Mouse (Mus musculus) kidney, adult 2 months (tissue): ENCODE measurements around the gene Dnah6. TPM values are rescaled to one million over a fixed set of nuclear protein-coding genes. Genes with fewer than 3 reads are reported as not detected.

Experiments used
- DNase-seq: peaks from one replicate; pipeline ENCODE4 v3.0.0; 2021
- H3K27ac ChIP-seq: fragments of 200-500 bp; 2 replicates; pipeline ENCODE4 v1.5.1; 2012; ENCODE audit warnings: low read depth, low read length, control low read depth, inconsistent platforms; ENCODE audit not compliant: insufficient read depth
- H3K27me3 ChIP-seq: fragments of 200-500 bp; replicated peaks from 2 replicates; pipeline ENCODE4 v1.6.1; 2012; ENCODE audit warnings: mild to moderate bottlenecking, moderate library complexity, low read length, inconsistent platforms; ENCODE audit not compliant: control insufficient read depth, insufficient read depth
- H3K36me3 ChIP-seq: fragments of 200-500 bp; 2 replicates; pipeline ENCODE4 v1.6.1; 2012; ENCODE audit warnings: mild to moderate bottlenecking, moderate library complexity, low read length, inconsistent platforms; ENCODE audit not compliant: control insufficient read depth, insufficient read depth
- H3K4me1 ChIP-seq: fragments of 200-500 bp; 2 replicates; pipeline ENCODE4 v1.6.1; 2011; ENCODE audit warnings: low read length; ENCODE audit not compliant: control insufficient read depth, insufficient read depth
- H3K4me3 ChIP-seq: fragments of 200-500 bp; 2 replicates; pipeline ENCODE4 v1.5.1; 2011; ENCODE audit warnings: mild to moderate bottlenecking, low read depth, low read length, control low read depth; ENCODE audit not compliant: insufficient read depth
- CTCF ChIP-seq: fragments of 200-500 bp; conservative IDR thresholded peaks from 2 replicates; pipeline ENCODE4 v1.5.1; 2011; ENCODE audit warnings: low read depth, mild to moderate bottlenecking, control low read depth, low read length, moderate library complexity, mixed read lengths; ENCODE audit not compliant: insufficient read depth, insufficient read length
- POLR2A ChIP-seq: fragments of 200-500 bp; IDR thresholded peaks from one replicate; pipeline ENCODE4 v1.6.1; 2011; ENCODE audit warnings: low read depth, low read length, control low read depth
- WGBS: fragments of 180-500 bp; shearing (Covaris S2); methylation state at CpG from one replicate; pipeline ENCODE4 v1.1.7; 2018; 5-methylcytosine and 5-hydroxymethylcytosine counted together
- polyA plus RNA-seq: library from polyadenylated mRNA; depleted of rRNA; stranded (reverse); fragments of >200 nt; gene quantifications from 2 replicates; pipeline ENCODE4 v1.2.3, GENCODE M21; 2012

Dnah6 gene
- polyA plus RNA-seq, 1 experiment = 0.03 TPM

- H3K4me3 ChIP-seq = no peak overlapping the region
- no peaks in the 10 kb centered on the region for H3K36me3 ChIP-seq
- 13% methylated on average over 2 of the region's 2 CpGs for WGBS
- H3K27ac ChIP-seq = no peak overlapping the region
- H3K27me3 ChIP-seq = no peaks in the 10 kb centered on the region
- H3K4me1 ChIP-seq = peaks cover 4% of the 10 kb centered on the region; the same call in 1 of the 2 replicates
- TF ChIP-seq POLR2A (no peak), CTCF (no peak)
- peak; percentile 60 for DNase-seq
Measured at GRCm38 (mm10) chr6:73113365-73113764, 108.1 kb downstream of the Dnah6 start.

DNA sequence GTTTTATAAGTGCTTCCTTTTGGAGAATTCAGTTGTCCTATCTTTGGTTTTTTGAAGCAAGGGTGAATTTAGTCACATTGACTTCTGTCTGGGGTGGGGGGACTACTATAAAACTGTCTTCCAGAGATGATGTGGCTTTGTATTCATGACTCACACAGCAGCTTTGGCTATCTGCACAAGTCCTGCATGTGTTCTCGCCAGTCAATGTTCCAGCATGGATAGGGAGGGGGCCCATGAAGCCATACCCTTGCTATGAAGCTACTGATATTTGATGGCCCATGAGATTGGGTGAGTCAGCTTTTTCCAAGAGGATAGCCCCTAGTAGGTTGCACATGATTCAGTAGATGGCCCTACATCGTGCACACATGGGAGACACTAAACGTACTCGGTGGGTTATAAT lies 128.3 kb downstream of the Dnah6 start:
- Histone ChIP-seq H3K27ac (no peak overlapping the region), H3K4me1 (no peaks in the 10 kb centered on the region), H3K36me3 (no peaks in the 10 kb centered on the region), H3K4me3 (no peak overlapping the region), H3K27me3 (no peaks in the 10 kb centered on the region)
- 94% methylated on average over 4 of the region's 4 CpGs for WGBS
- no peak for DNase-seq
- TF ChIP-seq CTCF (no peak), POLR2A (no peak)

DNA sequence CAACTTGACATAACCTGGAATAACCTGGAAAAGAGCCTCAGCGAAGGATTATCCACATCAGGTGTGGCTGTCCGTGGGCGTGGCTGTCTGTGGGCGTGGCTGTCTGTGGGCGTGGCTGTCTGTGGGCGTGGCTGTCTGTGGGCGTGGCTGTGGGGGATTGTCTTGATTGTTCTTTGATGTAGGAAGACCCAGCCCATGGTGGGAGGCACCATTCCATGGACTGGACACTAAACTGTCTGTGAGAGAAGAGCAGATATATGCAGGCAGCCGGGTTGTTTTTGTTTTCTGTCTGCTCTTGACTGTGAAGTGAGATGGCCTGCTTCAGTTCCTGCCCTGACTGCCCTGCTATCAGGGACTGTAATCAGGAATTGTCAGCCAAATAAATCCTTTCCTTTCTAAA lies 130.6 kb downstream of the Dnah6 start:
- Histone ChIP-seq H3K27ac (no peak overlapping the region), H3K4me1 (no peaks in the 10 kb centered on the region), H3K27me3 (no peaks in the 10 kb centered on the region), H3K36me3 (no peaks in the 10 kb centered on the region), H3K4me3 (no peak overlapping the region)
- DNase-seq = no peak
- WGBS = 75% methylated on average over 8 of the region's 8 CpGs
- TF ChIP-seq CTCF (no peak), POLR2A (no peak)

DNA sequence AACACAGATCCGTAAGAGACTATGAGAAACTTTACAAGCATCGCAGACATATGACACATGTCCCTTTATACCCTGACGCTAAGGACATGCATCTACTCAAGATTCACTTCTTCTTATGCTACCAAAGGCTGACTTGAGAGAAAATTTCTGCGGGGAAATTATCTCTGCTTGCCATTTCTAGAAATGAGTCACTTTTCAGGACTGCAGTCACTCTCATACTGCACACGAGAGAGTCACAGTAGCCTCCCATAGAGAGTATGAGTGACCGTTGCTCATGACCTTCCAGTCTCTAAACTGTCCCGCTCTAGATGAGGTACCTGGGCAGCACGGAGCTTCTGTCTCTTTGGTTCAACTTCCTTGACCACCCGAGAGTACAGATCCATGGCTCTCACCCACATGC lies 138.9 kb downstream of the Dnah6 start:
- TF ChIP-seq CTCF = no peak
- TF ChIP-seq POLR2A = no peak

DNA sequence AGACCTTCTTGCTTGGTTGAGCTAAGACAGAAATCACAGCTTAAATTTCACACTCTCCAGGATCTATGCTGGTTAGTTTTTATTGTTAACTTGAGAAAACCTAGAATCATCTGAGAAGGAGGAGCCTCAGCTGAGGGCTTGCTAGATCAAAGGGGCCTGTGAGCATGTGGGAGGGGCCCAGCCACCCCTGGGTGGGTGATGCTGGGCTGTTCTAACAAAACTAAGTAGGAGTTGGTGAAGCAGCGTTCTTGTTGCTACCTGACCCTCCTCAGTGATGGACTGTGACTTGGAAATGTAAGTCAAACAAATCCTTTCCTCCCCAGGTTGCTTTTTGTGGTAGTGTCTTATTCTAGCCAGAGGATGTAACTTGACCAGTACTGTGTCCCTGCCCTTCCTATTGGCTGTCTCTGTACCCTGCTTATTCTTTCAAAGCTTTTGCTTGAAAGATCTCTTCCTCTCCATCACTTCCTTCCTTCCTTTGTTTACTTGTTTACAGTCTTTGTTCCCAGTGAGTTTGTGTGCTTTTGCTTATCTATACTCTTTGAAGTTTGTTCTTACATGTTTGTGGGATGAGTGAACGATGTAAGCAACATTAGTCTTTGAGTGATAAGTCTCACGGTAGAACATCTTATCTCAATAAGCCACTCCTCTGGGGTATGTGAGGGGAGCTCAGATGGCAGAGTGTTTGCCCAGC lies 149.2 kb downstream of the Dnah6 start:
- no peaks in the 10 kb centered on the region for H3K4me1 ChIP-seq
- TF ChIP-seq CTCF (no peak), POLR2A (no peak)
- no peaks in the 10 kb centered on the region for H3K36me3 ChIP-seq
- no peaks in the 10 kb centered on the region for H3K27me3 ChIP-seq
- DNase-seq = no peak
- no peak overlapping the region for H3K4me3 ChIP-seq
- 59% methylated on average over 3 of the region's 3 CpGs for WGBS
- H3K27ac ChIP-seq = no peak overlapping the region

More for the DNA sequence above, 138.9 kb downstream of the Dnah6 start:
- Histone ChIP-seq H3K36me3 (no peaks in the 10 kb centered on the region), H3K4me1 (no peaks in the 10 kb centered on the region), H3K27ac (no peak overlapping the region), H3K4me3 (no peak overlapping the region), H3K27me3 (no peaks in the 10 kb centered on the region; the same call in 1 of the 2 replicates)
- DNase-seq = no peak
- 95% methylated on average over 9 of the region's 9 CpGs for WGBS

GRCm38 (mm10) chr6:73071214-73071613 lies 150.2 kb downstream of the Dnah6 start:
- WGBS = 50% methylated on average over 3 of the region's 3 CpGs
- H3K27me3 ChIP-seq = no peaks in the 10 kb centered on the region
- no peak for DNase-seq
- H3K4me3 ChIP-seq = no peak overlapping the region
- no peaks in the 10 kb centered on the region for H3K4me1 ChIP-seq
- no peak overlapping the region for H3K27ac ChIP-seq
- no peaks in the 10 kb centered on the region for H3K36me3 ChIP-seq
- TF ChIP-seq POLR2A (no peak), CTCF (no peak)

- no peak overlapping the region for H3K4me3 ChIP-seq
Measured at GRCm38 (mm10) chr6:73070663-73071062, 150.8 kb downstream of the Dnah6 start.

More at GRCm38 (mm10) chr6:73070663-73071062, 150.8 kb downstream of the Dnah6 start:
- no peak for TF ChIP-seq CTCF
- TF ChIP-seq POLR2A = no peak
- Histone ChIP-seq H3K27me3 (no peaks in the 10 kb centered on the region), H3K36me3 (no peaks in the 10 kb centered on the region), H3K27ac (no peak overlapping the region), H3K4me1 (no peaks in the 10 kb centered on the region)
- peak; percentile 28 for DNase-seq
- WGBS = 62% methylated on average over 6 of the region's 6 CpGs
